Mouse (Mus musculus): ENCODE data around the gene Arid4a. TPM values are rescaled to one million over a fixed set of nuclear protein-coding genes. Genes with fewer than 3 reads are reported as not detected.
A peak's percentile ranks its signal among the peaks of the same experiment; 100 is the strongest.

Arid4a gene
- polyA plus RNA-seq (2014; fragmentation: Nextera tagmentation; extraction: Ambion mirVana): 32.8 and 38.4 TPM in 2 replicates

- Histone ChIP-seq H3K27ac (ENCODE audit: low read depth, low read length) (peak within 1 kb of the TSS; percentile 97), H3K9me3 (ENCODE audit: control insufficient read depth, low read length) (no peaks in the 10 kb centered on the region), H3K4me1 (replicated peaks; ENCODE audit: control insufficient read depth, insufficient read depth, low read length) (no peaks in the 10 kb centered on the region), H3K4me3 (ENCODE audit: low read depth, low read length) (peak within 1 kb of the TSS; percentile 96), H3K36me3 (ENCODE audit: control insufficient read depth, insufficient read depth, low read length) (no peaks in the 10 kb centered on the region), H3K9ac (ENCODE audit: low read depth, low read length) (peak within 1 kb of the TSS; percentile 86), H3K4me2 (replicated peaks; ENCODE audit: low read depth, low read length) (peak within 1 kb of the TSS; percentile 75), H3K27me3 (ENCODE audit: control insufficient read depth, insufficient read depth, low read length) (no peaks in the 10 kb centered on the region)
- ATAC-seq (ENCODE audit: low FRiP score) (peak; percentile 99), DNase-seq (ENCODE audit: low spot score) (peak; percentile 95)
- WGBS: under 1% methylated on average over 61 of the region's 61 CpGs
Measured at GRCm38 (mm10) chr12:71015363-71016210, at the start of gene Arid4a. Arid4a (plus strand) TSS chr12:71015990.

GRCm38 (mm10) chr12:70967581-70967980 is 48.2 kb upstream of the Arid4a start:
- no peaks in the 10 kb centered on the region for H3K27me3 ChIP-seq (ENCODE audit: control insufficient read depth, insufficient read depth, low read length)
- H3K9me3 ChIP-seq (ENCODE audit: control insufficient read depth, low read length): no peaks in the 10 kb centered on the region
- ATAC-seq (ENCODE audit: low FRiP score) (no peak), DNase-seq (ENCODE audit: low spot score) (no peak)
- no peak overlapping the region for H3K4me3 ChIP-seq (ENCODE audit: low read depth, low read length)
- no peaks in the 10 kb centered on the region for H3K4me1 ChIP-seq (replicated peaks; ENCODE audit: control insufficient read depth, insufficient read depth, low read length)
- no peak overlapping the region for H3K9ac ChIP-seq (ENCODE audit: low read depth, low read length)
- WGBS: 57% methylated on average over 8 of the region's 8 CpGs
- no peak overlapping the region for H3K27ac ChIP-seq (ENCODE audit: low read depth, low read length)
- H3K36me3 ChIP-seq (ENCODE audit: control insufficient read depth, insufficient read depth, low read length): no peaks in the 10 kb centered on the region
- no peak overlapping the region for H3K4me2 ChIP-seq (replicated peaks; ENCODE audit: low read depth, low read length)

GRCm38 (mm10) chr12:70968141-70968790 is 47.5 kb upstream of the Arid4a start:
- peak; percentile 88 for ATAC-seq (ENCODE audit: low FRiP score)
- H3K4me3 ChIP-seq (ENCODE audit: low read depth, low read length): peak overlapping the region; percentile 62
- peak; percentile 85 for DNase-seq (ENCODE audit: low spot score)
- no peaks in the 10 kb centered on the region for H3K9me3 ChIP-seq (ENCODE audit: control insufficient read depth, low read length)
- H3K9ac ChIP-seq (ENCODE audit: low read depth, low read length): peak overlapping the region; percentile 76
- WGBS: under 1% methylated on average over 35 of the region's 35 CpGs
- no peaks in the 10 kb centered on the region for H3K27me3 ChIP-seq (ENCODE audit: control insufficient read depth, insufficient read depth, low read length)
- H3K27ac ChIP-seq (ENCODE audit: low read depth, low read length): peak overlapping the region; percentile 78
- no peaks in the 10 kb centered on the region for H3K4me1 ChIP-seq (replicated peaks; ENCODE audit: control insufficient read depth, insufficient read depth, low read length)
- H3K4me2 ChIP-seq (replicated peaks; ENCODE audit: low read depth, low read length): peak overlapping the region; percentile 39
- no peaks in the 10 kb centered on the region for H3K36me3 ChIP-seq (ENCODE audit: control insufficient read depth, insufficient read depth, low read length)

GRCm38 (mm10) chr12:70968791-70969307 is 46.9 kb upstream of the Arid4a start:
- no peaks in the 10 kb centered on the region for H3K36me3 ChIP-seq (ENCODE audit: control insufficient read depth, insufficient read depth, low read length)
- no peaks in the 10 kb centered on the region for H3K4me1 ChIP-seq (replicated peaks; ENCODE audit: control insufficient read depth, insufficient read depth, low read length)
- H3K9ac ChIP-seq (ENCODE audit: low read depth, low read length): peak overlapping the region; percentile 76
- peak overlapping the region; percentile 62 for H3K4me3 ChIP-seq (ENCODE audit: low read depth, low read length)
- H3K27me3 ChIP-seq (ENCODE audit: control insufficient read depth, insufficient read depth, low read length): no peaks in the 10 kb centered on the region
- ATAC-seq (ENCODE audit: low FRiP score): peak; percentile 70
- peak; percentile 92 for DNase-seq (ENCODE audit: low spot score)
- H3K4me2 ChIP-seq (replicated peaks; ENCODE audit: low read depth, low read length): peak overlapping the region; percentile 39
- peak overlapping the region; percentile 78 for H3K27ac ChIP-seq (ENCODE audit: low read depth, low read length)
- WGBS: under 1% methylated on average over 15 of the region's 15 CpGs
- no peaks in the 10 kb centered on the region for H3K9me3 ChIP-seq (ENCODE audit: control insufficient read depth, low read length)

- Histone ChIP-seq H3K9me3 (ENCODE audit: control insufficient read depth, low read length) (no peaks in the 10 kb centered on the region), H3K27me3 (ENCODE audit: control insufficient read depth, insufficient read depth, low read length) (no peaks in the 10 kb centered on the region), H3K4me3 (ENCODE audit: low read depth, low read length) (peak overlapping the region; percentile 25), H3K36me3 (ENCODE audit: control insufficient read depth, insufficient read depth, low read length) (no peaks in the 10 kb centered on the region), H3K27ac (ENCODE audit: low read depth, low read length) (no peak overlapping the region), H3K4me1 (replicated peaks; ENCODE audit: control insufficient read depth, insufficient read depth, low read length) (no peaks in the 10 kb centered on the region), H3K4me2 (replicated peaks; ENCODE audit: low read depth, low read length) (peak overlapping the region; percentile 33; the same call in 1 of the 2 replicates), H3K9ac (ENCODE audit: low read depth, low read length) (no peak overlapping the region)
- 5% methylated on average over 17 of the region's 17 CpGs for WGBS
- ATAC-seq (ENCODE audit: low FRiP score) (no peak), DNase-seq (ENCODE audit: low spot score) (peak; percentile 78)
Measured at GRCm38 (mm10) chr12:70969485-70970184, 46.2 kb upstream of the Arid4a start.

- Histone ChIP-seq H3K4me2 (replicated peaks; ENCODE audit: low read depth, low read length) (no peak overlapping the region), H3K27ac (ENCODE audit: low read depth, low read length) (no peak overlapping the region), H3K9ac (ENCODE audit: low read depth, low read length) (no peak overlapping the region), H3K9me3 (ENCODE audit: control insufficient read depth, low read length) (no peaks in the 10 kb centered on the region), H3K4me1 (replicated peaks; ENCODE audit: control insufficient read depth, insufficient read depth, low read length) (no peaks in the 10 kb centered on the region), H3K36me3 (ENCODE audit: control insufficient read depth, insufficient read depth, low read length) (no peaks in the 10 kb centered on the region), H3K4me3 (ENCODE audit: low read depth, low read length) (peak overlapping the region; percentile 96; the same call in 1 of the 2 replicates), H3K27me3 (ENCODE audit: control insufficient read depth, insufficient read depth, low read length) (no peaks in the 10 kb centered on the region)
- 92% methylated on average over 4 of the region's 4 CpGs for WGBS
- ATAC-seq (ENCODE audit: low FRiP score): no peak
- no peak for DNase-seq (ENCODE audit: low spot score)
Measured at GRCm38 (mm10) chr12:70973831-70974230, 42.0 kb upstream of the Arid4a start.

- DNase-seq (ENCODE audit: low spot score) (peak; percentile 96), ATAC-seq (ENCODE audit: low FRiP score) (peak; percentile 99)
- H3K4me2 ChIP-seq (replicated peaks; ENCODE audit: low read depth, low read length): peak within 1 kb of the TSS; percentile 63
- no peaks in the 10 kb centered on the region for H3K36me3 ChIP-seq (ENCODE audit: control insufficient read depth, insufficient read depth, low read length)
- no peaks in the 10 kb centered on the region for H3K9me3 ChIP-seq (ENCODE audit: control insufficient read depth, low read length)
- H3K4me3 ChIP-seq (ENCODE audit: low read depth, low read length): peak within 1 kb of the TSS; percentile 96
- H3K9ac ChIP-seq (ENCODE audit: low read depth, low read length): peak within 1 kb of the TSS; percentile 95
- under 1% methylated on average over 71 of the region's 71 CpGs for whole genome bisulfite sequencing
- H3K27ac ChIP-seq (ENCODE audit: low read depth, low read length): peak within 1 kb of the TSS; percentile 95
- H3K4me1 ChIP-seq (replicated peaks; ENCODE audit: control insufficient read depth, insufficient read depth, low read length): no peaks in the 10 kb centered on the region
- no peaks in the 10 kb centered on the region for H3K27me3 ChIP-seq (ENCODE audit: control insufficient read depth, insufficient read depth, low read length)
Measured at GRCm38 (mm10) chr12:70974441-70975266, 41.1 kb upstream of the Arid4a start, which contains the start of gene Psma3. Psma3 (plus strand) TSS chr12:70974621.
